Comparison of ENCODE assay signal across 11 mouse cellular contexts in genomic region chr1:155223036-155223435, GRCm38 (mm10). TPM values are rescaled to one million over a fixed set of nuclear protein-coding genes. Genes with fewer than 3 reads are reported as not detected.
DNase-seq lines count a peak whose midpoint lies in the region; ATAC-seq and TF ChIP-seq lines count a peak whose summit lies in the region.
"Had no signal": no experiment of that assay in that cellular context is flagged by ENCODE, and none has a peak within 500 bp of the region (broad histone marks: within the 10 kb centered on the region; RNA-seq: fewer than 3 reads in every experiment).

No protein-coding gene starts in this region.

- H3K36me3 ChIP-seq in hindbrain, embryonic 15.5 days: no peaks in the 10 kb centered on the region
- H3K36me3 ChIP-seq in hindbrain, postnatal 0 days (ENCODE audit: insufficient read depth, low read length): 0 out of 2 replicates have a peak, but pooled peaks cover 4% of the 10 kb centered on the region

- H3K9ac ChIP-seq in hindbrain, embryonic 15.5 days: no peak overlapping the region
- H3K9ac ChIP-seq in hindbrain, postnatal 0 days (replicated peaks; ENCODE audit: low read length): no peak overlapping the region
- H3K9ac ChIP-seq: limb, embryonic 15.5 days had no signal

- ATAC-seq in hindbrain, embryonic 15.5 days (ENCODE audit: low FRiP score, low read depth): no peak
- no peak for ATAC-seq in hindbrain, postnatal 0 days
- ATAC-seq in megakaryocyte, adult 5-6 weeks (ENCODE audit: poor library complexity, severe bottlenecking): peak; percentile 78

- no peaks in the 10 kb centered on the region for H3K27me3 ChIP-seq in hindbrain, embryonic 15.5 days
- H3K27me3 ChIP-seq in hindbrain, postnatal 0 days (ENCODE audit: insufficient read depth, low read length): no peaks in the 10 kb centered on the region
- H3K27me3 ChIP-seq: limb, embryonic 15.5 days had no signal

- no peak overlapping the region for H3K4me2 ChIP-seq in hindbrain, embryonic 15.5 days
- H3K4me2 ChIP-seq in hindbrain, postnatal 0 days (ENCODE audit: low read depth, low read length): no peak overlapping the region
- H3K4me2 ChIP-seq: limb, embryonic 15.5 days had no signal

- H3K27ac ChIP-seq in hindbrain, embryonic 15.5 days (replicated peaks): peak overlapping the region; percentile 61; the same call in 1 of the 2 replicates
- no peak overlapping the region for H3K27ac ChIP-seq in hindbrain, postnatal 0 days
- H3K27ac ChIP-seq in gastrocnemius, adult 2 months: no peak overlapping the region
- H3K27ac ChIP-seq: limb, embryonic 15.5 days had no signal

- H3K4me3 ChIP-seq in hindbrain, embryonic 15.5 days: no peak overlapping the region
- no peak overlapping the region for H3K4me3 ChIP-seq in hindbrain, postnatal 0 days (ENCODE audit: low read length)
- no peak overlapping the region for H3K4me3 ChIP-seq in gastrocnemius, adult 2 months
- H3K4me3 ChIP-seq: limb, embryonic 15.5 days had no signal

- no peak for DNase-seq in hindbrain, postnatal 0 days (ENCODE audit: low spot score)
- DNase-seq in MEL-GATA-1-ER (ENCODE audit: extremely low read depth, low read depth): peak; percentile 55
- DNase-seq in thymus, postnatal 25 days: peak; percentile 50
- no peak for DNase-seq in left cerebral cortex, adult 8-10 months (ENCODE audit: low spot score in 2 of 2)
- no peak for DNase-seq in kidney, postnatal 4 days
- DNase-seq in gastrocnemius, adult 2 months: no peak
- DNase-seq: kidney, adult 11 months; right cerebral cortex, postnatal 25 days had no signal

- no peak for TF ChIP-seq CTCF in hindbrain, postnatal 0 days (IDR thresholded peaks at IDR 0.05; ENCODE audit: low read depth)
- TF ChIP-seq CTCF in gastrocnemius, adult 2 months (IDR thresholded peaks at IDR 0.05): no peak

- H3K9me3 ChIP-seq in hindbrain, embryonic 15.5 days: no peaks in the 10 kb centered on the region
- H3K9me3 ChIP-seq in hindbrain, postnatal 0 days (ENCODE audit: low read length): no peaks in the 10 kb centered on the region
- H3K9me3 ChIP-seq: limb, embryonic 15.5 days had no signal

- 95% methylated on average over 6 of the region's 6 CpGs for WGBS in hindbrain, embryonic 15.5 days
- 82% methylated on average over 6 of the region's 6 CpGs for WGBS in hindbrain, postnatal 0 days

- H3K4me1 ChIP-seq in hindbrain, embryonic 15.5 days (replicated peaks): peaks cover 28% of the 10 kb centered on the region
- H3K4me1 ChIP-seq in hindbrain, postnatal 0 days (ENCODE audit: insufficient read depth, low read length): peaks cover 12% of the 10 kb centered on the region

- intact Hi-C loops in gastrocnemius, adult 2 months (cut with DNase I): loop anchor here (10.0 kb wide), 1 partner anchor 438 kb away; no protein-coding TSS in a partner anchor

RNA-seq across cellular contexts. Expression of gene BC034090, which starts 21.2 kb away (rescaled TPM):
- polyA plus RNA-seq in hindbrain, embryonic 15.5 days (2015; fragmentation: Nextera tagmentation; extraction: Ambion mirVana): 6.4 and 6.6 TPM in 2 replicates
- 16.1 and 18.8 TPM in 2 replicates for total RNA-seq in hindbrain, postnatal 0 days (2014; rRNA removed)
- 3.6 and 3.7 TPM in 2 replicates for polyA plus RNA-seq in hindbrain, postnatal 0 days (2015; fragmentation: Nextera tagmentation; extraction: Ambion mirVana)
- not detected in 2 replicates for total RNA-seq in megakaryocyte, adult 5-6 weeks (2015)
- total RNA-seq in megakaryocyte, adult 5-6 weeks (2017): 0.45 TPM in 1 of 2 replicates, not detected in the other
- 10 to 100 TPM in 3 of 4 experiments, 1 to 10 TPM in 1; 8.7 to 18.3 (median 14.4) TPM for total RNA-seq in left cerebral cortex, adult 8-10 months (2022)
- total RNA-seq in gastrocnemius, adult 2 months (2021): 1 to 10 TPM in 1 of 2 experiments, under 1 TPM in 1; 0.94 to 1.8 TPM

Comparison
In these comparisons a context has a peak if more than half of its experiments do, and no peak if none do; other contexts are left out.
1. DNase-seq: peak in MEL-GATA-1-ER (single experiment) and thymus, postnatal 25 days (single experiment); none in hindbrain, postnatal 0 days (single experiment), left cerebral cortex, adult 8-10 months (0 of 2), kidney, postnatal 4 days (0 of 2) and gastrocnemius, adult 2 months (single experiment).